Mouse (Mus musculus) regulatory T cell (primary cell): ENCODE results near the gene Terf2.

Experiments
- in situ Hi-C: fragments of 300-600 bp; cut with MboI, MseI; formaldehyde crosslinking; loops from one replicate; pipeline ENCODE4 v1.15.1; 2025; ENCODE audit warnings: high pct_unique_total_duplicates

Terf2 gene

DNA sequence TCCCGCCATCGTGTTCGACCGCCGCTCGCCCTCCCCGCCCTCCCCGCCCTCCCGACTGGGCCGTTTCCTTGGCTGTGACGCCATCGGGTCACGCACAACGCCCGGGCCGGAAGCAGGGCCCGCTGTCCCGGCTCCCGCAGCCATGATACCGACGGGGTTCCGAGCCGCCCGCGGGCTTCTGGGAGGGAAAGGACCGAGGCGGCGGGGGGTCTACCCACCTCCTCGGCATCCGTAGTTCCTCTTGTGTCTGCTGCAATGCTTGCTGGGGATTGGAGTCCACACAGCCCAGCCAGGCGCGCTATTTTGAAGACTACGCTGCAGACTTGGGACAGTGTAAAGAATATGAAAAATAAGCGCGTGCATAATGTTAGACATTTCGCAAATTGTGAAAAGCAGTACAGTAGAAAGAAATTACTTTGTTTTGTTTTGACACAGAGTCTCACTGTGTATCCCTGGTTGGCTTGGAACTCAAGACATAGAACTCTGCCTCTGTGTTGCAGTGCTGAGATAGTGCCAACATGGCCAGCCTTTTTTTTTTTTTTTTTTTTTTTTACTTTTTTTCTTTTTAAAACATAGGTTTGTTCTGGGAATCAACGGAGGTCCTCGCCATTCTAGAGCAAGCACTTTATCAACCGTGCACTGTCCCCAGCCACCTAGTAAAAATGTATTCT, at the start of gene Terf2:
Gene Terf2, minus strand, starts transcription at position 182 of the 671 bp plus-strand sequence.
- in situ Hi-C loops = loop anchor here (5.0 kb wide), 1 partner anchor 44 kb away; no protein-coding TSS in a partner anchor

GRCm38 (mm10) chr8:107143501-107143900, 47.2 kb upstream of the Terf2 start:
- in situ Hi-C loops = no loop called here

GRCm38 (mm10) chr8:107142539-107142938, 46.2 kb upstream of the Terf2 start:
- in situ Hi-C loops = no loop called here

GRCm38 (mm10) chr8:107139704-107140470, 43.5 kb upstream of the Terf2 start:
- in situ Hi-C loops = no loop called here

DNA sequence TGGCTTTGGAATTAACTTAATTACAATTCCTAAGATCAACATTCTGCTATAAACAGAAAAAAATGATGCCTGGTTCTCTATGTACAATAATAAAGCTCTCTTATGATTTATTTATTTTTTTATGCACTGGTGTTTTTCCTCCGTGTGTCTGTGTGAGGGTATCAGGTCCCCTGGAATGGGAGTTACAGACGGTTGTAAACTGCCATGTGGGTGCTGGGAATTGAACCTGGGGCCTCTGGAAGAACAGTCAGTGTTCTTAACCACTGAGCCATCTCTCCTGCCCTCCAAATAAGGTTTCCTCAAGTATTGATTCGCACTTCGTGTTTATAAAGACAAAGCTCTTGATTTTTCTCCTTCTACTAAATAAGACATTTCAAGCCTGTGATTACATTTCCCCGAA, 42.0 kb upstream of the Terf2 start:
- in situ Hi-C loops = no loop called here

- in situ Hi-C loops = no loop called here
Observed at GRCm38 (mm10) chr8:107137591-107137990, 41.2 kb upstream of the Terf2 start.

DNA sequence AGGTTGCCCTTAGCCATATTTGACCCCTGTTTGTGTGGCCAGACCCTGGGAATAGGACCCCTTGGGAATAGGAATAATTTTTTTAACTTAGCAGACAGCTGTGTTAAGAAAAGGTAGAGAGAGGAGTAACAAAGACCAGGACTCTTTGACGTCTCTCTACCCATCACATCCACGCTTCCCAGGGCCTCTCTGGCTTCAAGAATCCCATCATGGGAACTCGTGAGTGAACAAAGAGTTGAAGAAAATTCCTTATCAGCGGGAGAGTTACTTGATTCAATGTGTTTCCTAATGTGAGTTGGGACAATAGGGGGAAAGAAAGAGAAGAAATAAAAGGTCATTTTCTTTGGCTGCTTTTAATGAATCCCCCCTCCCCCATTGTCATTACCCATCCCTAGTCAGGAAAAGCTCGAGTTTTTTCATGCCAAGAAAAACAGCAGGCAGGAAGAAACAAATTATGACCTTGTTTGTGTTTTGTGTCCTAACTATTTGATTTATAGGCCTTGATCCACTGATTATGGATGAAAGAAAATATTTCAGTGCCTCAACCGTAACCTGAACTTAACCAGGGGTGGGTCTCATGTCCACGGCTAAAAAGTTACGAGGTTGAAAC, 39.8 kb upstream of the Terf2 start:
- in situ Hi-C loops = no loop called here

- in situ Hi-C loops = no loop called here
Observed at GRCm38 (mm10) chr8:107133881-107134280, 37.5 kb upstream of the Terf2 start.

DNA sequence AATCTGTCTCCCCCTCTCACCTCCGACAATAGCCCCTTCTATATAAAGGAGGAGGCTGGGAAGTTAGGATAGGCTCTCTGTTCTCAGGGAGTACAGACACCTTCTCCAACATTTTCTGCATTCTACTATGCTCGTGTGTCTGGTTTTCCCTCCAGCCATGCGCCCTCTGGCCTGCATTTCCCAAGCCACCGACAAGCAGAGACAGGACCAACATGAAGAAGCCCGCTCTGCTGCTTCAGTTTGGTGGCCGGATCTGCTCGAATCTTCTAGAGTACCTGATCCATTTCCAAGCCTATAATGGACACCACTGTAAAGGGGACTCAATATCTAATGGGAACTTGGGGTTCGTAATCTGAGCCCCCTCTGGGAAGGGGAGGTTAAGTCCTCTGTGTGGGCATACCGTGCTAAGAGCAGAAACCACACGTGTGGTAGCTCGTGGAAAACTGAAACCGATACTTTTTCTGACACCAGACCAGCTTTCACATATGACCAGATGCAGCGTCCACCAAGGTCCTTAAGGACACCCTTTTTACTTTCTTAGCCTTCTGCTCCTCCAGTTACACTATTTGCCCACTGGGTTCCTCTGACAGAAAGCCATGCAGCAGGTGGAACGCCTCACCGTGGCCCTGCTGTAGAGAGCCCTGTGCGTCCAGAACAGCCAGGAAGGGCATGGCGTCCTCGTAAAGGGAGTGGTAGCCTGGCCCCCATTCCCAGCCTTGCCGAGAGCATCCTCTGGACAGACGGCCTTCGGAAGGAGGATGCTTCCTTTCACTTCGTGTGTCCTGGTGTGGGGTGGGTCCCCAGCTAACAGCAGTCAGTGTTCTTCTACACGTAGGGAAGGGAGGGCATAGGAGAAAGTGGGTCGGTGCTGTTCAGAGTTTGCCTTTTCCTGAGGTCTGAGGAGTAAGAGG, 36.5 kb upstream of the Terf2 start:
- in situ Hi-C loops = no loop called here

DNA sequence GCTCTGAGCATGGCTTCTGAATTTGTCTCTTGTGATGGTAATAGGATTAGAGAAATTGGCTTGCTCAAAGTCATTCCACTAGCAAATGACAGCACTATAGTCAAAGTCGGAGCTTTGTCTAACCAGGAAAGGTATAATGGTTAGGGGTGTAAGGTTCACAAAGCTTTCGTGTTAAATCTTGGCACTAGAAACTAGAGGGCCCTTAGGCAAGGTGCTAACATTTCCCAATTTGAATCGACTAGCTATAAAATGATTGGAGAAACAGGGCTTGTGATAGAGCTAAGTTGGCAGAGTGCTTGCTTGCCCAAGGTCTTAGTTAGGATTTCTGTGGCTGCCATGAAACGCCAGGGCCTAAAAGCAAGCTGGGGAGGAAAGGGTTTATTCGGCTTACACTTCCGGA, 33.7 kb upstream of the Terf2 start:
- in situ Hi-C loops = no loop called here

DNA sequence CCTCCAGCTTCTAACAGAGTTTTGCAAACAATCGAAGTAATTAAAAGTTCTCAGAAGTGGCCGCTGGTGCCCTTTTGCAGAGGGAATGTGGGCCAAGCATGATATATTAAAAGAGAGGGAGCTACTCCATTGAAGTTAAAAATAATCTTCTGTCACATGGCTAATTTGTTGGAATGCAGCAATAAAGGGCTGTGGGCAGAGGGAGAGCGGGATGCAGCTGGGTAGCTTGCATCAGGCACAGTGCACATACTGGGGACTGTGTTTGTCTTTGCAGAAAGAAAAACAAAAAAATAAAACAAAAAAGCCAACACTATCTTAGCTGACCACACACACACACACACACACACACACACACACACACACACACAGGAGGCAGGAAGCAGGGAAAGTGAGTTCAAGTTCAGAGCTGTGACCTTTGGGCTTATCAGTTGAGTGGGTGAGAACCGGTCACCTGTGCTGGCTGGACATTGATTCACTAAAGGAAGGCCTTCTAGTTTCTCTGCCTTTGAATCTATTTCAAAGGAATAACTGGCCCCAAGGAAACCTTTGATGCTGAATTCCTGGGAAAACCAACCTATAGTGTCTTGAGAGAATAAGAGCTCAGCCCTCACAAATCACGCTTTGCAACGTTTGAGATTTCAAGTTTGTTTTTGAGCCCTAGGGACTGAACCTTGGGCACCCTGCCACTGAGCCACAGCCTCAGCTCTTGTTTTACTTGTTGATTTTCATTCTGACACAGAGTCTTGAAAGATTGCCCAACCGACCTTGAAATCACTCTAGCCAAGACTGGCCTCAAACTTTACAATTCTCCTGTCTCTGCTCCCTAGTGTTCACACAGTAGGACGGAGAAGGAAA, 33.1 kb upstream of the Terf2 start:
- in situ Hi-C loops = no loop called here

DNA sequence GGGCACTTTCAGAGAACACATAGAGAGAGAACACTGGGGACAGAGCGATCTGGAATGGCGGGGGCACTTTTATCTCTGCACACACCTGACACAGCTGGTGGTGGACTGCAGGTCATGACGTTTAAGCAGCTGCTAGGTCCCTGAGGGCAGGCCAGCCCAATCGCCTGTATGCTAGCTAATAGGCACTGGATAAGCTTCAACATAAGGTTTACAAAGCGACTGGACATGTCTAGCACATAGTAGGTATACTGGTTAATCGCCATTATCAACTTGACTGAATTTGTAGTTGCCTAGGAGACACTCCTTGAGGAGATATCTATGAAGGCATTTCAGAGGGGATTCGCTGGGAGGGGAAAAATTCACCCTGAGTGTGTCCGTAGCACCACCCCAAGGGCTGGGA, 28.0 kb upstream of the Terf2 start:
- in situ Hi-C loops = no loop called here

- in situ Hi-C loops = no loop called here
Observed at GRCm38 (mm10) chr8:107123063-107123614, 26.8 kb upstream of the Terf2 start.

DNA sequence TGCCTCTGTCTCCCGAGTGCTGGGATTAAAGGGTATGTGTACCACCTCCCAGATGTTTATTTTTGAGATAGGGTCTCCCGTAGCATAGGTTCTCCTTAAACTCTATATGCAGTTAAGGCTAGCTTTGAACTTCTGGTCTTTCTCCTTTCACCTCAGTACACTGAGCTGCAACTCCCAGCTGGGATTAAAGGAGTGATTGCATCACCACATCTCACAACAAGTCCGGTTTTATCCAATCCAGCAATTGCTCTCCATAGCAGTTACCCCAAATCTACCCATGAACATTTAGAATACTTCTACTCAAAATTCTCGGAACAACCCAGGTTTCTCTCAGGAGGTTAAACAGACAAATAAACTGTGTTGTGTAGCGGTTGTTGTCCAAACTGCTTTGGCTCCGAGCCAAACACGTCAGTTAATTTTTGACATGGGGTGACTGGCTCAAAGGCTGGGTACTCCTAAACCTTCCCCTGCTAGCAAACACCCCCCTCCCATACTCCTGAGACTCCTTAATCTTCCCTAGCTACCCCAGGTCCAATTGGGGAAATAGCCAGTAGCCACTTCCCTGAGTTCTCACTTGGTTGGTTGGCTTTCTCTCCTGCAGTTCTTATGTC, 25.4 kb upstream of the Terf2 start:
- in situ Hi-C loops = no loop called here

DNA sequence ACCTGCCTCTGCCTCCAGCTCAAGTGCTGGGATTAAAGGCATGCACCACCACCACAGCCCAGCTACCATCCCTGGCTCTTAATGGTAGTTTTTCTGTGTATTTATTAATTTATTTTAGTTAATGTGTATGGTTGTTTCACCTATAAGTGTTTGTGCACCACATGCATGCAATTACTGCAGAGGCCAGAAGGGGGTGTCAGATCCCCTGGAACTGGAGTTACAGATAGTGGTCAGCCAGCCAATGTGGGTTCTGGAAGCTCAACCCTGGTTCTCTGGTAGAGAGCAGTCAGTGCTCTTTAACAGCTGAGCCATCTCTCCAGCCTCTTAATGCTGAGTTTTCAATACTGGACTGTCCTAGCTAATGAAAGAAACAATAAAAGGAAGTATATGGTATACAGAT, 24.5 kb upstream of the Terf2 start:
- in situ Hi-C loops = no loop called here

DNA sequence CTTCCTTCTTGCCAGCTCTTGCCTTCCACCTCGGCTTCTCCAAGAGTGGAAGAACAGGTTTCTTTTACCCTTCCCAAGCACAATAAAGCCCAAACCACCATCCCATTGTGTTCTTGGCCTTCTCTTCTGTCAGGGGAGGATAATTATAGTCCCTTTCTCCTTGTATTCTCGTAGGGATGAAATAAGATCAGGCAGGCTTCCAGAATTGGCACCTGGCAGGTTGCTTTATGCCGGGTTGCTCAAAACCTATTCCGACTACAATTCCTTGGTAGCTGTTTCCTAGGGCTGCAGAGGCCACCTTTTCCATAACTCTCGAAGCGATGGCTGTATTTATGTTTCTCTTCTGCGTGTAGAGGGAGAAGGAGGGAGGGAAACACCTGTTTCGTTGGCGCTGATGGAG, 23.1 kb upstream of the Terf2 start:
- in situ Hi-C loops = no loop called here

DNA sequence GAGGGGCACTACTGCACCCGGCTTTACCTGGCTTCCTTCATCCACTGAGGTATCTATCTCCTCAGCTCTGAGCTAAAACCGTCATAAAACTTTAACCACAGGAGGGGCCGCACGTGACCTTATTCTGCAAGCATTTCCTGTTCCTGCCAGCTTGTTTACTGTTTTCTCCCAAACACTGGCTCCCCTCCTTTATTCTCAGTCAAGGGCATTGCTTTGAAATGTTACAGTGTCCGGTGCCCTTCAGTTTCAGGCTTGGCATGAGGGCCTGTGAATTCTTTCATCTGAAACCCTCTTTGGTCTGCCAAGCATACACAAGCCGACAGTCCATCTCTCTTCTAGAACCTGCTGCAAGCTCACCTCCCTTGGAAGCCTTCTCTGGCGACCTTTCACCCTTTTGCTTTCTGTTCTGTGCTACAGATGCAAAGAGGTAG, 22.5 kb upstream of the Terf2 start:
- in situ Hi-C loops = no loop called here

GRCm38 (mm10) chr8:107117019-107117418, 20.7 kb upstream of the Terf2 start:
- in situ Hi-C loops = no loop called here

DNA sequence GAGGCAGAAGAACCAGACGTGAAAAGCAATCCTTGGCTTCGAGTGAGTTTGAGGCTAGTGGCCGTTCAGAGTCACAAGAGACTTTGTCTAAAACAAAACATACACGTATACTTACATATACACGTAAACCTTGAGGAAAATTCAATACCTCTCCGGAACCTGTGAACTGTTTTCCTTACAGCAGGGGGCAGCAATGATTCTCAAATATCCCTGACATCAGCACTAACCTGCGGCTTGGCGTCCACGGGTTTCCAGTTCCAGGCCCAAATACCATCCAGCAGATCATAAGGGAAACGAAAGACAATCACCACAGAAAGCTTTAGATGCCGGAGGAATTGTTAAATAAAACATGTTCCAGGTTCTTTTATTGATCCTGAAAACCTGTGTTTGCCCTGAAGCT, 19.7 kb upstream of the Terf2 start:
- in situ Hi-C loops = no loop called here

DNA sequence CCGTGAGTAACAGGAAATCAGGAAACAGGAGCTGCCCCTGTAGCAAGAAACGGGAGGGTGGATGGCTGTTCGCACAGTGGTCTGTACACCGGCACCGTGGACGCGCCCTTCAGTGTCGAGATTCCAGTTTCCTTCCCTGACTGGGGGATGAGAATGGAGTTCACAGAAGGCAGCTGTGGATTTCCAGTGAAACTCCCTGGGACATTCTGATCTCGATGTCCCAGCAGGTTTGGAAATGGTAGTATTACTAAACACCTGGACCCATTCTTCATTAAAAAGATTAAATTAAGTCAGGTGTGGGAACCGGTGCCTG, 18.6 kb upstream of the Terf2 start:
- in situ Hi-C loops = no loop called here
